Mouse (Mus musculus): ENCODE measurements around the gene Nox3. TPM values are rescaled to one million over a fixed set of nuclear protein-coding genes. Genes with fewer than 3 reads are reported as not detected.

Nox3 gene
- not detected in 2 replicates for total RNA-seq (2015; ENCODE audit: low replicate concordance)
- total RNA-seq (2017; ENCODE audit: low replicate concordance) = not detected in 2 replicates

GRCm38 (mm10) chr17:3696161-3696560, at the start of gene Nox3:
Nox3 (minus strand) TSS chr17:3696261.
- no peak for ATAC-seq (replicated peaks; ENCODE audit: low FRiP score, poor library complexity, severe bottlenecking)

- no peak for ATAC-seq (replicated peaks; ENCODE audit: low FRiP score, poor library complexity, severe bottlenecking)
These were observed 48.3 kb upstream of the Nox3 start for GRCm38 (mm10) chr17:3744402-3744801.

- ATAC-seq (replicated peaks; ENCODE audit: low FRiP score, poor library complexity, severe bottlenecking) = no peak
These were observed 40.9 kb upstream of the Nox3 start for GRCm38 (mm10) chr17:3736936-3737335.

GRCm38 (mm10) chr17:3734286-3734685, 38.2 kb upstream of the Nox3 start:
- no peak for ATAC-seq (replicated peaks; ENCODE audit: low FRiP score, poor library complexity, severe bottlenecking)

- no peak for ATAC-seq (replicated peaks; ENCODE audit: low FRiP score, poor library complexity, severe bottlenecking)
These were observed 9.4 kb upstream of the Nox3 start for GRCm38 (mm10) chr17:3705350-3705930.

GRCm38 (mm10) chr17:3702320-3702719, 6.3 kb upstream of the Nox3 start:
- ATAC-seq (replicated peaks; ENCODE audit: low FRiP score, poor library complexity, severe bottlenecking) = no peak

- no peak for ATAC-seq (replicated peaks; ENCODE audit: low FRiP score, poor library complexity, severe bottlenecking)
These were observed 3.2 kb downstream of the Nox3 start for GRCm38 (mm10) chr17:3692817-3693216.

- ATAC-seq (replicated peaks; ENCODE audit: low FRiP score, poor library complexity, severe bottlenecking) = no peak
These were observed 5.4 kb downstream of the Nox3 start for GRCm38 (mm10) chr17:3690499-3691258.

- ATAC-seq (replicated peaks; ENCODE audit: low FRiP score, poor library complexity, severe bottlenecking) = no peak
These were observed 12.4 kb downstream of the Nox3 start for GRCm38 (mm10) chr17:3683662-3684061.

- no peak for ATAC-seq (replicated peaks; ENCODE audit: low FRiP score, poor library complexity, severe bottlenecking)
These were observed 26.8 kb downstream of the Nox3 start for GRCm38 (mm10) chr17:3669226-3669625.

GRCm38 (mm10) chr17:3667287-3667686, 28.8 kb downstream of the Nox3 start:
- ATAC-seq (replicated peaks; ENCODE audit: low FRiP score, poor library complexity, severe bottlenecking) = no peak

- no peak for ATAC-seq (replicated peaks; ENCODE audit: low FRiP score, poor library complexity, severe bottlenecking)
These were observed 30.7 kb downstream of the Nox3 start for GRCm38 (mm10) chr17:3665321-3665720.

- no peak for ATAC-seq (replicated peaks; ENCODE audit: low FRiP score, poor library complexity, severe bottlenecking)
These were observed 36.6 kb downstream of the Nox3 start for GRCm38 (mm10) chr17:3659497-3659896.

- no peak for ATAC-seq (replicated peaks; ENCODE audit: low FRiP score, poor library complexity, severe bottlenecking)
These were observed 45.7 kb downstream of the Nox3 start for GRCm38 (mm10) chr17:3650377-3650776.

- ATAC-seq (replicated peaks; ENCODE audit: low FRiP score, poor library complexity, severe bottlenecking) = no peak
These were observed 52.5 kb downstream of the Nox3 start for GRCm38 (mm10) chr17:3643582-3643981.

- no peak for ATAC-seq (replicated peaks; ENCODE audit: low FRiP score, poor library complexity, severe bottlenecking)
These were observed 54.6 kb downstream of the Nox3 start for GRCm38 (mm10) chr17:3641456-3641855.

GRCm38 (mm10) chr17:3638757-3639156, 57.3 kb downstream of the Nox3 start:
- no peak for ATAC-seq (replicated peaks; ENCODE audit: low FRiP score, poor library complexity, severe bottlenecking)

GRCm38 (mm10) chr17:3632501-3632900, 63.6 kb downstream of the Nox3 start:
- no peak for ATAC-seq (replicated peaks; ENCODE audit: low FRiP score, poor library complexity, severe bottlenecking)

GRCm38 (mm10) chr17:3616329-3617216, 79.5 kb downstream of the Nox3 start:
- ATAC-seq (replicated peaks; ENCODE audit: low FRiP score, poor library complexity, severe bottlenecking) = no peak

- no peak for ATAC-seq (replicated peaks; ENCODE audit: low FRiP score, poor library complexity, severe bottlenecking)
These were observed 80.5 kb downstream of the Nox3 start for GRCm38 (mm10) chr17:3615553-3615952.

- ATAC-seq (replicated peaks; ENCODE audit: low FRiP score, poor library complexity, severe bottlenecking) = no peak
These were observed 84.3 kb downstream of the Nox3 start for GRCm38 (mm10) chr17:3611781-3612075.
